Mouse (Mus musculus): ENCODE results near the gene Ulk3.

- TF ChIP-seq CTCF (IDR thresholded peaks at IDR 0.05; ENCODE audit: low read depth, low read length) (no peak), EP300 (IDR thresholded peaks at IDR 0.05; ENCODE audit: insufficient read depth, low read depth, low read length) (no peak), POLR2A (IDR thresholded peaks at IDR 0.05; ENCODE audit: insufficient read depth, low read length) (no peak)
These were observed 47.9 kb upstream of the Ulk3 start for GRCm38 (mm10) chr9:57541312-57541711.
